Mouse (Mus musculus) liver, adult 2 months (tissue): ENCODE results near the gene Gdi1. TPM values are rescaled to one million over a fixed set of nuclear protein-coding genes. Genes with fewer than 3 reads are reported as not detected.
A peak's percentile ranks its signal among the peaks of the same experiment; 100 is the strongest.

Source experiments
- DNase-seq: peaks from one replicate; pipeline ENCODE4 v3.0.0-alpha.2; 2011; ENCODE audit warnings: low read depth, low spot score; ENCODE audit errors: extremely low read depth
- H3K27ac ChIP-seq: fragments of 200-500 bp; replicated peaks from 2 replicates; pipeline ENCODE4 v1.5.1; 2012; ENCODE audit warnings: low read depth, mild to moderate bottlenecking, control low read depth, inconsistent platforms, low read length; ENCODE audit not compliant: insufficient read depth
- H3K27me3 ChIP-seq: fragments of 200-500 bp; 2 replicates; pipeline ENCODE4 v1.6.1; 2012; ENCODE audit warnings: mild to moderate bottlenecking, moderate library complexity, low read length, inconsistent platforms; ENCODE audit not compliant: control insufficient read depth, insufficient read depth
- H3K36me3 ChIP-seq: fragments of 200-500 bp; 2 replicates; pipeline ENCODE4 v1.6.1; 2012; ENCODE audit warnings: low read length, inconsistent platforms; ENCODE audit not compliant: control insufficient read depth, insufficient read depth
- H3K4me1 ChIP-seq: fragments of 200-500 bp; 2 replicates; pipeline ENCODE4 v1.6.1; 2011; ENCODE audit warnings: low read length; ENCODE audit not compliant: control insufficient read depth, insufficient read depth
- H3K4me3 ChIP-seq: fragments of 200-500 bp; 2 replicates; pipeline ENCODE4 v1.5.1; 2011; ENCODE audit warnings: low read depth, mild to moderate bottlenecking, control low read depth, low read length, moderate library complexity; ENCODE audit not compliant: insufficient read depth
- H3K79me2 ChIP-seq: fragments of 200-500 bp; 2 replicates; pipeline ENCODE4 v1.6.1; 2012; ENCODE audit warnings: inconsistent platforms, mild to moderate bottlenecking, low read length, moderate library complexity; ENCODE audit not compliant: control insufficient read depth, insufficient read depth
- H3K9ac ChIP-seq: fragments of 200-500 bp; 2 replicates; pipeline ENCODE4 v1.6.1; 2012; ENCODE audit warnings: low read depth, mild to moderate bottlenecking, control low read depth, inconsistent platforms, low read length
- CTCF ChIP-seq: fragments of 200-500 bp; IDR thresholded peaks from 2 replicates; pipeline ENCODE4 v1.5.1; 2011; ENCODE audit warnings: low read depth, low read length, control low read depth
- POLR2A ChIP-seq: fragments of 200-500 bp; IDR thresholded peaks from 2 replicates; pipeline ENCODE4 v1.6.1; 2011; ENCODE audit warnings: low read length, control low read depth; ENCODE audit not compliant: insufficient read depth; ENCODE audit errors: extremely low read depth
- WGBS: fragments of 180-500 bp; shearing (Covaris S2); methylation state at CpG from one replicate; pipeline ENCODE4 v1.1.7; 2018; 5-methylcytosine and 5-hydroxymethylcytosine counted together
- polyA plus RNA-seq: library from polyadenylated mRNA; depleted of rRNA; stranded (reverse); fragments of >200 nt; gene quantifications from 2 replicates; pipeline ENCODE4 v1.2.3, GENCODE M21; 2012; rRNA removed
- total RNA-seq: library from RNA; depleted of rRNA; stranded (reverse); fragments of >200 nt; gene quantifications from 2 replicates; pipeline ENCODE4 v1.2.3, GENCODE M21; 2014; rRNA removed

Gene Gdi1
- total RNA-seq (54.7 and 55.5 TPM in 2 replicates), polyA plus RNA-seq (43.6 and 72.5 TPM in 2 replicates)

- H3K36me3 ChIP-seq: peaks cover 47% of the 10 kb centered on the region
- H3K27me3 ChIP-seq: no peaks in the 10 kb centered on the region
- WGBS: under 1% methylated on average over 40 of the region's 41 CpGs
- peak within 1 kb of the TSS; percentile 74 for H3K4me3 ChIP-seq
- peak; percentile 55 for DNase-seq
- H3K4me1 ChIP-seq: no peaks in the 10 kb centered on the region; the same call in 1 of the 2 replicates
- H3K79me2 ChIP-seq: peaks cover 5% of the 10 kb centered on the region; the same call in 1 of the 2 replicates
- TF ChIP-seq CTCF (peak; percentile 12; the same call in 1 of the 2 replicates), POLR2A (peak; percentile 61; the same call in 1 of the 2 replicates)
- peak within 1 kb of the TSS; percentile 96 for H3K9ac ChIP-seq
- H3K27ac ChIP-seq: peak within 1 kb of the TSS; percentile 92
Measured at GRCm38 (mm10) chrX:74304867-74305700, at the start of gene Gdi1. Gene Gdi1, plus strand, starts transcription at chrX:74304998.

GRCm38 (mm10) chrX:74257746-74258145 lies 47.1 kb upstream of the Gdi1 start:
- H3K27ac ChIP-seq: no peak overlapping the region
- 97% methylated on average over 3 of the region's 3 CpGs for WGBS
- H3K36me3 ChIP-seq: peaks cover 3% of the 10 kb centered on the region; the same call in 1 of the 2 replicates
- no peaks in the 10 kb centered on the region for H3K27me3 ChIP-seq
- H3K4me1 ChIP-seq: 0 out of 2 replicates have a peak, but pooled peaks cover 3% of the 10 kb centered on the region
- no peak for DNase-seq
- no peak overlapping the region for H3K4me3 ChIP-seq
- H3K9ac ChIP-seq: no peak overlapping the region
- TF ChIP-seq CTCF (no peak), POLR2A (no peak)
- no peaks in the 10 kb centered on the region for H3K79me2 ChIP-seq

- H3K4me1 ChIP-seq: peaks cover 3% of the 10 kb centered on the region; the same call in 1 of the 2 replicates
- peak overlapping the region; percentile 93 for H3K27ac ChIP-seq
- DNase-seq: no peak
- H3K36me3 ChIP-seq: peaks cover 14% of the 10 kb centered on the region
- TF ChIP-seq CTCF (no peak), POLR2A (no peak)
- no peaks in the 10 kb centered on the region for H3K27me3 ChIP-seq
- H3K9ac ChIP-seq: peak overlapping the region; percentile 77
- WGBS: 24% methylated on average over 3 of the region's 3 CpGs
- H3K4me3 ChIP-seq: peak overlapping the region; percentile 70
- no peaks in the 10 kb centered on the region for H3K79me2 ChIP-seq
Measured at GRCm38 (mm10) chrX:74269736-74270061, 35.1 kb upstream of the Gdi1 start.

- Histone ChIP-seq H3K79me2 (no peaks in the 10 kb centered on the region), H3K36me3 (peaks cover 14% of the 10 kb centered on the region), H3K9ac (peak within 1 kb of the TSS; percentile 92), H3K4me3 (peak within 1 kb of the TSS; percentile 98), H3K4me1 (peaks cover 3% of the 10 kb centered on the region; the same call in 1 of the 2 replicates), H3K27me3 (no peaks in the 10 kb centered on the region), H3K27ac (peak within 1 kb of the TSS; percentile 99)
- TF ChIP-seq CTCF (0 out of 2 replicates have a peak, but pooled peaks have one; percentile 1), POLR2A (peak; percentile 84)
- under 1% methylated on average over 42 of the region's 42 CpGs for WGBS
- DNase-seq: peak; percentile 94
Measured at GRCm38 (mm10) chrX:74270062-74270901, 34.5 kb upstream of the Gdi1 start, which contains the start of gene Rpl10. Gene Rpl10, plus strand, starts transcription at chrX:74270812.

DNA sequence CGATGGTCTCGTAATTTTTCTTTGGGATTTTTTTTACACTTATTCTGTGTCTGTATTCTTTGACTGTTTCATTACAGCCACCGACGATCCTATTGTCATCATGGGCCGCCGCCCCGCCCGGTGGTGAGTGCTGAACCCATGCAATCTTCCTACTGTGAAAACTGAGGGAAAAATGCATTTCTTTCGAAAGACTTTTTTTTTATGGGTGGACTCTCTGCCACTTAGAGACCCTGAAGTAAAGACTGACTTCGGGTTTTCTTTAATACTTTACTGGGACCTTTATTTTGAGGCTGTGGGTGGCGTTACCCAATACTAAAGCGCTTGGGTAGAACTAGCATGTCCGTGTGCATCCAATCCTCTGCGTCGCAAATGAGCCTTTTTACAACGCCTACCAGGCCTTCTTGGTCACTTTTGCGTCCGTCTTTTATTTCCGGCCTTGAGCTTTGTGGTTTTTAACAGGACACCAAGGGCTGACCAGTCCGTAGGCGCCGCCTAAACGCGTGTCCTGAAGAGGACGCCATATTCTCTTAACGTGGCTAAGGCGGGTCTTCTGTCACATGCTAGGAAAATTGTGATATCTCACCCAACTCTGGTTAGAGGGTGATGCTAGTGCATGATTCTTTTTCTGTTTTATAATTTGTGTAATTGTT lies 33.8 kb upstream of the Gdi1 start:
- WGBS: under 1% methylated on average over 27 of the region's 27 CpGs
- H3K79me2 ChIP-seq: no peaks in the 10 kb centered on the region
- H3K4me3 ChIP-seq: peak overlapping the region; percentile 98
- TF ChIP-seq CTCF (no peak), POLR2A (no peak)
- peak overlapping the region; percentile 92 for H3K27ac ChIP-seq
- peaks cover 3% of the 10 kb centered on the region; the same call in 1 of the 2 replicates for H3K4me1 ChIP-seq
- H3K27me3 ChIP-seq: no peaks in the 10 kb centered on the region
- H3K9ac ChIP-seq: peak overlapping the region; percentile 92
- DNase-seq: peak; percentile 32
- peaks cover 14% of the 10 kb centered on the region for H3K36me3 ChIP-seq
